Mouse (Mus musculus): ENCODE measurements at regions not wholly inside any gene's neighbourhood (a gene's known extent, or its start where the extent isn't known, plus 50 kb on each side); places are given as distances from the start of the nearest gene placed in this dataset.

DNA sequence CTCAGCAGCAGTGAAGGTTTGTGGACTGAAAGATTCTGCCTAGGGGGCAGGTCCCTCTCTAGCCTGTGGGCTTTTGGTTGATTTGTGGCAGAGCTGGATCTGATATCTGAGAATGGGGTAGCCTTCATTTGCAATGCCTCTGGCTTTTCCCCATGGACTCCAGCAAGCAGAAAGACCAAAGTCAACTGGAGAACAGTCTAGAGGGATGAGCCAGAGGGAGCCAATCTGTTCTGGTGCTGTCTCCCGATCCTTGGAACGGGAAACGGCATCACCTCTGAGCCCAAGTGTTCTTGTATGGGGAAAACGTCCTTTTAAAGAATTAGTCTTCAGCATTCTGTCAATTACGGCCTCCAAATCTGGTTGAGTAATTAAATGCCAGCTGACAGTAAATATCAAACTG lies 80.0 kb downstream of the Spata19 start:
- Histone ChIP-seq H3K4me1 (ENCODE audit: control insufficient read depth, insufficient read depth, low read length) (no peaks in the 10 kb centered on the region), H3K27me3 (ENCODE audit: control insufficient read depth, insufficient read depth, low read length, poor library complexity, severe bottlenecking) (no peaks in the 10 kb centered on the region), H3K36me3 (ENCODE audit: control insufficient read depth, insufficient read depth, low read length, poor library complexity, severe bottlenecking) (no peaks in the 10 kb centered on the region), H3K9me3 (replicated peaks; ENCODE audit: control insufficient read depth, insufficient read depth, low read length, poor library complexity, severe bottlenecking) (no peaks in the 10 kb centered on the region), H3K9ac (ENCODE audit: low read depth, poor library complexity, severe bottlenecking) (no peak overlapping the region), H3K4me3 (ENCODE audit: low read depth, low read length) (no peak overlapping the region), H3K27ac (ENCODE audit: insufficient read depth, low read length) (no peak overlapping the region)
- no peak for TF ChIP-seq CTCF (IDR thresholded peaks at IDR 0.05; ENCODE audit: low read depth, low read length)
- TF ChIP-seq EP300 (IDR thresholded peaks at IDR 0.05; ENCODE audit: insufficient read depth, low read depth, low read length), result no peak
- TF ChIP-seq POLR2A (IDR thresholded peaks at IDR 0.05; ENCODE audit: insufficient read depth, low read length), result no peak

DNA sequence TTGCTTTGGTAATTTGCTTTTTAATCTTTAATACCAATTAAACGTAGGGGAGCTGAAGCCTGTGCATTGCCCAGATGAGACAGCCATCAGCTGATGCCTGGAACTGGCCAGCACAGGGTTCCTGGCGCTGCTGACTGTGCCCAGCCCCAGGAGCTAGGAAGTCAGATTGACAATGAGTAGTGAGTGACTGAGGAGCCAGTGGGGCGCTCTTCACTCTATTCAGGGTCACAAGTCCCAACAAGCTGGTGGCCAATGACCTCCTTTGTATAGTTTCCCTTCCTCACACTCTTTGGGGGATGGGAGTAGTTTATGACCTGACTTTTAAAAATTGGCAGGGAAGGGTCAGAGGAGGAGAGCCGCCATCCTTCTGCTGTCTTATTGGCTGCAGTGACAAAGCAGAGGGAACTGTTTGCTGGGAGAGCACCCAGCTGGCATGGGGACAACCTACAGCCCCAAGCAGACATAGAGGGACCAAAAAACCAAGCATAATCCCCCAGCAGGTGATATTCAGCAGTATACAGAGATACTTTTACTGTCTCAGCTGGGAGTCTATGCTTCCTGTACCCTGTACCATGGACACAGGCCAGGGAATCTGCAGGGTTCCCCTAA lies 80.6 kb downstream of the Spata19 start:
- no peak overlapping the region for H3K4me3 ChIP-seq (ENCODE audit: low read depth, low read length)
- TF ChIP-seq POLR2A (IDR thresholded peaks at IDR 0.05; ENCODE audit: insufficient read depth, low read length) (no peak), CTCF (IDR thresholded peaks at IDR 0.05; ENCODE audit: low read depth, low read length) (no peak), EP300 (IDR thresholded peaks at IDR 0.05; ENCODE audit: insufficient read depth, low read depth, low read length) (no peak)
- H3K27ac ChIP-seq (ENCODE audit: insufficient read depth, low read length), result no peak overlapping the region
- H3K4me1 ChIP-seq (ENCODE audit: control insufficient read depth, insufficient read depth, low read length), result no peaks in the 10 kb centered on the region
- H3K27me3 ChIP-seq (ENCODE audit: control insufficient read depth, insufficient read depth, low read length, poor library complexity, severe bottlenecking), result no peaks in the 10 kb centered on the region
- no peak overlapping the region for H3K9ac ChIP-seq (ENCODE audit: low read depth, poor library complexity, severe bottlenecking)
- no peaks in the 10 kb centered on the region for H3K36me3 ChIP-seq (ENCODE audit: control insufficient read depth, insufficient read depth, low read length, poor library complexity, severe bottlenecking)
- no peaks in the 10 kb centered on the region for H3K9me3 ChIP-seq (replicated peaks; ENCODE audit: control insufficient read depth, insufficient read depth, low read length, poor library complexity, severe bottlenecking)

- no peaks in the 10 kb centered on the region for H3K36me3 ChIP-seq (ENCODE audit: control insufficient read depth, insufficient read depth, low read length, poor library complexity, severe bottlenecking)
- H3K9me3 ChIP-seq (replicated peaks; ENCODE audit: control insufficient read depth, insufficient read depth, low read length, poor library complexity, severe bottlenecking), result no peaks in the 10 kb centered on the region
- H3K27ac ChIP-seq (ENCODE audit: insufficient read depth, low read length), result no peak overlapping the region
- no peak overlapping the region for H3K4me3 ChIP-seq (ENCODE audit: low read depth, low read length)
- TF ChIP-seq CTCF (IDR thresholded peaks at IDR 0.05; ENCODE audit: low read depth, low read length) (no peak), EP300 (IDR thresholded peaks at IDR 0.05; ENCODE audit: insufficient read depth, low read depth, low read length) (no peak), POLR2A (IDR thresholded peaks at IDR 0.05; ENCODE audit: insufficient read depth, low read length) (no peak)
- no peak overlapping the region for H3K9ac ChIP-seq (ENCODE audit: low read depth, poor library complexity, severe bottlenecking)
- H3K4me1 ChIP-seq (ENCODE audit: control insufficient read depth, insufficient read depth, low read length), result no peaks in the 10 kb centered on the region
- H3K27me3 ChIP-seq (ENCODE audit: control insufficient read depth, insufficient read depth, low read length, poor library complexity, severe bottlenecking), result no peaks in the 10 kb centered on the region
These were observed 81.7 kb downstream of the Spata19 start for GRCm38 (mm10) chr9:27478346-27478745.

DNA sequence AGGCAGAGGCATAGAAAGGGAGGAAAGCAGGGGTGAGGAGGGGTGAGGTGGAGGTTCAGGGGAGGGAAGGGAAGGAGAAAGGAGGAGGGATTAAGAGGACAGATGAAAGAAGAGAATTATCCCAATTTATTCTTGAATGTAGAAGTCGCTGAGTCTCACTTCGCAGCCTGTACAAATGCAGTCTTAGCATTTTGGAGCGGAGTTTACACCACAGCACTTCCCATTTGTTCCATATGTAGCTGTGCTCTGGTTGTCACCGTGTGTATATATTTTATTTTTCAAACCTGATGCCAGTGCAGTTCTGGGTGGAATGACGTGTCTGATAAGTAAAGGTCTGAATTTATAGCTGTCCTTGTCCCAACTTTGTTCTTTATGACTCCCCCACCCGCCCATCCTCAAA lies 105.2 kb downstream of the Spata19 start:
- Histone ChIP-seq H3K36me3 (ENCODE audit: control insufficient read depth, insufficient read depth, low read length, poor library complexity, severe bottlenecking) (no peaks in the 10 kb centered on the region), H3K9ac (ENCODE audit: low read depth, poor library complexity, severe bottlenecking) (no peak overlapping the region), H3K4me1 (ENCODE audit: control insufficient read depth, insufficient read depth, low read length) (no peaks in the 10 kb centered on the region), H3K4me3 (ENCODE audit: low read depth, low read length) (no peak overlapping the region), H3K27ac (ENCODE audit: insufficient read depth, low read length) (no peak overlapping the region), H3K27me3 (ENCODE audit: control insufficient read depth, insufficient read depth, low read length, poor library complexity, severe bottlenecking) (0 out of 2 replicates have a peak, but pooled peaks cover 2% of the 10 kb centered on the region), H3K9me3 (replicated peaks; ENCODE audit: control insufficient read depth, insufficient read depth, low read length, poor library complexity, severe bottlenecking) (no peaks in the 10 kb centered on the region)
- TF ChIP-seq EP300 (IDR thresholded peaks at IDR 0.05; ENCODE audit: insufficient read depth, low read depth, low read length), result no peak
- no peak for TF ChIP-seq CTCF (IDR thresholded peaks at IDR 0.05; ENCODE audit: low read depth, low read length)
- TF ChIP-seq POLR2A (IDR thresholded peaks at IDR 0.05; ENCODE audit: insufficient read depth, low read length), result no peak

DNA sequence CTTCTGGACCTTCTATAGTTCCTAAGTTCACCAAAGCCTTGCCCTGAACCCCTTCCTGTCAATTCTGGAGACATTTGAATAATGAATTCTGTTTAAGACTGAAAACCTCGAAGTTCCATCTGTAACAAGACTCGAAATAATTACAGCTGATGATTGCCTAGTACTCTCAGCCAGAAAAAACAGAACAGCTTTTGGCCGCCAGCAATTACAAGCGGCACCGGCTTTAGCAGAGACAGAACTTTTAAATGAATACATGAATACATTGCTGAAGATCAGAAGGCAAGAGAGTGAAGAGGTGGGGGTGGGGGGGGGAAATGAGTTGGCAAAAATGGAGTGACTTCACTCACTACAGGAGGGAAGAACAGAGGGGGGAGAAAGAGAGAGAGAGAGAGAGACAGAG lies 112.6 kb downstream of the Spata19 start:
- H3K27me3 ChIP-seq (ENCODE audit: control insufficient read depth, insufficient read depth, low read length, poor library complexity, severe bottlenecking), result no peaks in the 10 kb centered on the region
- no peak overlapping the region for H3K9ac ChIP-seq (ENCODE audit: low read depth, poor library complexity, severe bottlenecking)
- TF ChIP-seq POLR2A (IDR thresholded peaks at IDR 0.05; ENCODE audit: insufficient read depth, low read length) (no peak), CTCF (IDR thresholded peaks at IDR 0.05; ENCODE audit: low read depth, low read length) (no peak), EP300 (IDR thresholded peaks at IDR 0.05; ENCODE audit: insufficient read depth, low read depth, low read length) (no peak)
- H3K36me3 ChIP-seq (ENCODE audit: control insufficient read depth, insufficient read depth, low read length, poor library complexity, severe bottlenecking), result no peaks in the 10 kb centered on the region
- no peak overlapping the region for H3K27ac ChIP-seq (ENCODE audit: insufficient read depth, low read length)
- no peaks in the 10 kb centered on the region for H3K9me3 ChIP-seq (replicated peaks; ENCODE audit: control insufficient read depth, insufficient read depth, low read length, poor library complexity, severe bottlenecking)
- no peak overlapping the region for H3K4me3 ChIP-seq (ENCODE audit: low read depth, low read length)
- H3K4me1 ChIP-seq (ENCODE audit: control insufficient read depth, insufficient read depth, low read length), result no peaks in the 10 kb centered on the region

DNA sequence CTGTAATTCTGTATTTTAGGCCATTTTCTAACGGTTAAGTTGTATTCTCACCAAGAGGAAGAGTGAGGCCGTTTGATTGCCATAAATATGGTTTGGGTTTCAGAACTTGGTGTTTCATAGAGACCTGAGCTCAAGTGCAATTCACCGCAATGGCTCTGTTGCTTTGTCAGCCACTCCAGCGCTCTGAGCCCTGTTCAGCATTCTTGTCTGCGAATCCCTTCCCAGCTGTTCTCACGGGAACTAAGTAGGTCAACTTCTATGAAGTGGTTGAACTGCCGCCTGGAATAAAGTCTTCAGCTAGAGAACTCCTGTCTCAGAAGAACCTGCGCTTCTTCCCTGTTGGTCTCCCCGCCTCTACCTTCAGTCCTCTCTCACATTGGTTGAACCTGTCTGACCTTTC lies 113.1 kb downstream of the Spata19 start:
- Histone ChIP-seq H3K9ac (ENCODE audit: low read depth, poor library complexity, severe bottlenecking) (no peak overlapping the region), H3K4me1 (ENCODE audit: control insufficient read depth, insufficient read depth, low read length) (no peaks in the 10 kb centered on the region), H3K9me3 (replicated peaks; ENCODE audit: control insufficient read depth, insufficient read depth, low read length, poor library complexity, severe bottlenecking) (no peaks in the 10 kb centered on the region), H3K27me3 (ENCODE audit: control insufficient read depth, insufficient read depth, low read length, poor library complexity, severe bottlenecking) (no peaks in the 10 kb centered on the region), H3K4me3 (ENCODE audit: low read depth, low read length) (no peak overlapping the region), H3K36me3 (ENCODE audit: control insufficient read depth, insufficient read depth, low read length, poor library complexity, severe bottlenecking) (no peaks in the 10 kb centered on the region), H3K27ac (ENCODE audit: insufficient read depth, low read length) (no peak overlapping the region)
- TF ChIP-seq EP300 (IDR thresholded peaks at IDR 0.05; ENCODE audit: insufficient read depth, low read depth, low read length) (no peak), POLR2A (IDR thresholded peaks at IDR 0.05; ENCODE audit: insufficient read depth, low read length) (no peak), CTCF (IDR thresholded peaks at IDR 0.05; ENCODE audit: low read depth, low read length) (no peak)

Measured in ES-Bruce4 (cell line).